Mouse (Mus musculus) liver, embryonic 12.5 days (tissue): ENCODE results near the gene Cpeb2. TPM values are rescaled to one million over a fixed set of nuclear protein-coding genes. Genes with fewer than 3 reads are reported as not detected.

Source experiments
- ATAC-seq: fragments of 200-750 bp; cut with Nextera tagmentation; 2 replicates; pipeline ENCODE4 v1.8.0; 2017; ENCODE audit warnings: moderate number of reproducible peaks, mild to moderate bottlenecking, moderate library complexity
- H3K27ac ChIP-seq: fragments of 300-500 bp; sonication (generic); 2 replicates; pipeline ENCODE4 v1.5.1; 2016; ENCODE audit warnings: mild to moderate bottlenecking
- H3K27me3 ChIP-seq: fragments of 300-500 bp; sonication (generic); replicated peaks from 2 replicates; pipeline ENCODE4 v1.6.1; 2016; ENCODE audit warnings: mild to moderate bottlenecking, moderate library complexity
- H3K36me3 ChIP-seq: fragments of 300-500 bp; sonication (generic); 2 replicates; pipeline ENCODE4 v1.6.1; 2016; ENCODE audit warnings: mild to moderate bottlenecking, moderate library complexity
- H3K4me1 ChIP-seq: fragments of 300-500 bp; sonication (generic); 2 replicates; pipeline ENCODE4 v1.6.1; 2016
- H3K4me2 ChIP-seq: fragments of 300-500 bp; sonication (generic); 2 replicates; pipeline ENCODE4 v1.6.1; 2016; ENCODE audit warnings: mild to moderate bottlenecking, moderate library complexity
- H3K4me3 ChIP-seq: fragments of 300-500 bp; sonication (generic); 2 replicates; pipeline ENCODE4 v1.5.1; 2016; ENCODE audit warnings: mild to moderate bottlenecking, moderate library complexity
- H3K9ac ChIP-seq: fragments of 300-500 bp; sonication (generic); 2 replicates; pipeline ENCODE4 v1.6.1; 2016; ENCODE audit warnings: mild to moderate bottlenecking, moderate library complexity
- H3K9me3 ChIP-seq: fragments of 300-500 bp; sonication (generic); replicated peaks from 2 replicates; pipeline ENCODE4 v1.6.1; 2016; ENCODE audit warnings: mild to moderate bottlenecking, moderate library complexity
- WGBS: fragments of 180-500 bp; shearing (Covaris S2); methylation state at CpG from one replicate; pipeline ENCODE4 v1.1.7; 2016; ENCODE audit not compliant: insufficient replicate concordance; 5-methylcytosine and 5-hydroxymethylcytosine counted together
- polyA plus RNA-seq: library from polyadenylated mRNA; unstranded; fragments of >200 nt; fragmentation: Nextera tagmentation; extraction: Ambion mirVana; gene quantifications from 2 replicates; pipeline ENCODE4 v1.2.1, GENCODE M21; 2016

Gene Cpeb2
- polyA plus RNA-seq, 1 experiment from 2014 or later, result 0.91 TPM

- H3K36me3 ChIP-seq, result no peaks in the 10 kb centered on the region
- WGBS, result 71% methylated on average over 1 of the region's 1 CpGs
- no peak overlapping the region for H3K27ac ChIP-seq
- H3K4me1 ChIP-seq, result no peaks in the 10 kb centered on the region
- no peak overlapping the region for H3K4me2 ChIP-seq
- no peak for ATAC-seq
- no peak overlapping the region for H3K4me3 ChIP-seq
- no peaks in the 10 kb centered on the region for H3K27me3 ChIP-seq
- no peak overlapping the region for H3K9ac ChIP-seq
- H3K9me3 ChIP-seq, result no peaks in the 10 kb centered on the region
Measured at GRCm38 (mm10) chr5:43337212-43337611, 104.2 kb downstream of the Cpeb2 start.

GRCm38 (mm10) chr5:43338771-43339475 is 106.0 kb downstream of the Cpeb2 start:
- 63% methylated on average over 10 of the region's 10 CpGs for WGBS
- no peak overlapping the region for H3K27ac ChIP-seq
- no peak overlapping the region for H3K4me2 ChIP-seq
- H3K36me3 ChIP-seq, result no peaks in the 10 kb centered on the region
- H3K4me3 ChIP-seq, result no peak overlapping the region
- H3K9ac ChIP-seq, result no peak overlapping the region
- no peaks in the 10 kb centered on the region for H3K9me3 ChIP-seq
- no peaks in the 10 kb centered on the region for H3K27me3 ChIP-seq
- no peak for ATAC-seq
- H3K4me1 ChIP-seq, result no peaks in the 10 kb centered on the region
